Mouse (Mus musculus): ENCODE measurements around the gene Ice1. TPM values are rescaled to one million over a fixed set of nuclear protein-coding genes. Genes with fewer than 3 reads are reported as not detected.

Gene Ice1
- total and polyA plus RNA-seq, 2 experiments from 2014 or later = 25.4 to 77.4 TPM

- 19% methylated on average over 10 of the region's 10 CpGs for WGBS
- Histone ChIP-seq H3K27ac (ENCODE audit: low read depth, low read length) (no peak overlapping the region), H3K27me3 (ENCODE audit: insufficient read depth, low read length) (no peaks in the 10 kb centered on the region), H3K4me1 (ENCODE audit: insufficient read depth, low read length) (no peaks in the 10 kb centered on the region), H3K4me2 (ENCODE audit: low read depth, low read length, poor library complexity, severe bottlenecking) (no peak overlapping the region), H3K4me3 (ENCODE audit: low read depth, low read length) (no peak overlapping the region), H3K9me3 (ENCODE audit: low read length) (no peaks in the 10 kb centered on the region), H3K36me3 (ENCODE audit: insufficient read depth, low read length) (no peaks in the 10 kb centered on the region), H3K9ac (replicated peaks; ENCODE audit: low read length, poor library complexity, severe bottlenecking) (no peak overlapping the region)
- ATAC-seq (ENCODE audit: low FRiP score) (peak; percentile 34; the same call in 1 of the 2 replicates), DNase-seq (ENCODE audit: low spot score) (peak; percentile 81)
- TF ChIP-seq CTCF (IDR thresholded peaks at IDR 0.05) = peak; percentile 94
Measured at GRCm38 (mm10) chr13:70643408-70644082, 6.1 kb upstream of the Ice1 start.

- Histone ChIP-seq H3K27ac (ENCODE audit: low read depth, low read length) (no peak overlapping the region), H3K36me3 (ENCODE audit: insufficient read depth, low read length) (no peaks in the 10 kb centered on the region), H3K9ac (replicated peaks; ENCODE audit: low read length, poor library complexity, severe bottlenecking) (no peak overlapping the region), H3K9me3 (ENCODE audit: low read length) (no peaks in the 10 kb centered on the region), H3K4me3 (ENCODE audit: low read depth, low read length) (no peak overlapping the region), H3K4me2 (ENCODE audit: low read depth, low read length, poor library complexity, severe bottlenecking) (no peak overlapping the region), H3K27me3 (ENCODE audit: insufficient read depth, low read length) (no peaks in the 10 kb centered on the region), H3K4me1 (ENCODE audit: insufficient read depth, low read length) (no peaks in the 10 kb centered on the region)
- WGBS = 72% methylated on average over 4 of the region's 4 CpGs
- TF ChIP-seq CTCF (IDR thresholded peaks at IDR 0.05) = no peak
- no peak for DNase-seq (ENCODE audit: low spot score)
- no peak for ATAC-seq (ENCODE audit: low FRiP score)
Measured at GRCm38 (mm10) chr13:70641941-70642340, 4.5 kb upstream of the Ice1 start.

GRCm38 (mm10) chr13:70641381-70641780 lies 3.9 kb upstream of the Ice1 start:
- Histone ChIP-seq H3K9me3 (ENCODE audit: low read length) (no peaks in the 10 kb centered on the region), H3K4me2 (ENCODE audit: low read depth, low read length, poor library complexity, severe bottlenecking) (no peak overlapping the region), H3K27me3 (ENCODE audit: insufficient read depth, low read length) (no peaks in the 10 kb centered on the region), H3K4me3 (ENCODE audit: low read depth, low read length) (no peak overlapping the region), H3K36me3 (ENCODE audit: insufficient read depth, low read length) (no peaks in the 10 kb centered on the region), H3K27ac (ENCODE audit: low read depth, low read length) (no peak overlapping the region), H3K4me1 (ENCODE audit: insufficient read depth, low read length) (peaks cover 2% of the 10 kb centered on the region; the same call in 1 of the 2 replicates), H3K9ac (replicated peaks; ENCODE audit: low read length, poor library complexity, severe bottlenecking) (no peak overlapping the region)
- ATAC-seq (ENCODE audit: low FRiP score) (no peak), DNase-seq (ENCODE audit: low spot score) (no peak)
- 90% methylated on average over 5 of the region's 5 CpGs for WGBS
- no peak for TF ChIP-seq CTCF (IDR thresholded peaks at IDR 0.05)

- 76% methylated on average over 3 of the region's 3 CpGs for WGBS
Measured at GRCm38 (mm10) chr13:70639639-70640038, 2.2 kb upstream of the Ice1 start.

GRCm38 (mm10) chr13:70637662-70638291 lies 343 bp upstream of the Ice1 start:
- no peaks in the 10 kb centered on the region for H3K36me3 ChIP-seq (ENCODE audit: insufficient read depth, low read length)
- H3K27me3 ChIP-seq (ENCODE audit: insufficient read depth, low read length) = no peaks in the 10 kb centered on the region
- ATAC-seq (ENCODE audit: low FRiP score) (peak; percentile 94), DNase-seq (ENCODE audit: low spot score) (peak; percentile 98)
- H3K9ac ChIP-seq (replicated peaks; ENCODE audit: low read length, poor library complexity, severe bottlenecking) = peak overlapping the region; percentile 99
- H3K27ac ChIP-seq (ENCODE audit: low read depth, low read length) = peak overlapping the region; percentile 86
- peak overlapping the region; percentile 79 for H3K4me2 ChIP-seq (ENCODE audit: low read depth, low read length, poor library complexity, severe bottlenecking)
- H3K9me3 ChIP-seq (ENCODE audit: low read length) = no peaks in the 10 kb centered on the region
- under 1% methylated on average over 42 of the region's 42 CpGs for WGBS
- peak; percentile 75 for TF ChIP-seq CTCF (IDR thresholded peaks at IDR 0.05)
- peaks cover 9% of the 10 kb centered on the region for H3K4me1 ChIP-seq (ENCODE audit: insufficient read depth, low read length)
- H3K4me3 ChIP-seq (ENCODE audit: low read depth, low read length) = peak overlapping the region; percentile 93

More at GRCm38 (mm10) chr13:70639639-70640038, 2.2 kb upstream of the Ice1 start:
- Histone ChIP-seq H3K27ac (ENCODE audit: low read depth, low read length) (no peak overlapping the region), H3K9ac (replicated peaks; ENCODE audit: low read length, poor library complexity, severe bottlenecking) (no peak overlapping the region), H3K4me2 (ENCODE audit: low read depth, low read length, poor library complexity, severe bottlenecking) (no peak overlapping the region), H3K27me3 (ENCODE audit: insufficient read depth, low read length) (no peaks in the 10 kb centered on the region), H3K9me3 (ENCODE audit: low read length) (no peaks in the 10 kb centered on the region), H3K4me3 (ENCODE audit: low read depth, low read length) (no peak overlapping the region), H3K4me1 (ENCODE audit: insufficient read depth, low read length) (peaks cover 9% of the 10 kb centered on the region), H3K36me3 (ENCODE audit: insufficient read depth, low read length) (no peaks in the 10 kb centered on the region)
- ATAC-seq (ENCODE audit: low FRiP score) = no peak
- TF ChIP-seq CTCF (IDR thresholded peaks at IDR 0.05) = no peak
- DNase-seq (ENCODE audit: low spot score) = no peak

GRCm38 (mm10) chr13:70636706-70637105 lies 728 bp downstream of the Ice1 start:
- H3K4me2 ChIP-seq (ENCODE audit: low read depth, low read length, poor library complexity, severe bottlenecking) = peak overlapping the region; percentile 79
- peaks cover 9% of the 10 kb centered on the region for H3K4me1 ChIP-seq (ENCODE audit: insufficient read depth, low read length)
- H3K27ac ChIP-seq (ENCODE audit: low read depth, low read length) = peak overlapping the region; percentile 86
- no peaks in the 10 kb centered on the region for H3K36me3 ChIP-seq (ENCODE audit: insufficient read depth, low read length)
- peak overlapping the region; percentile 93 for H3K4me3 ChIP-seq (ENCODE audit: low read depth, low read length)
- H3K9ac ChIP-seq (replicated peaks; ENCODE audit: low read length, poor library complexity, severe bottlenecking) = peak overlapping the region; percentile 99
- ATAC-seq (ENCODE audit: low FRiP score) = no peak
- TF ChIP-seq CTCF (IDR thresholded peaks at IDR 0.05) = no peak
- no peaks in the 10 kb centered on the region for H3K9me3 ChIP-seq (ENCODE audit: low read length)
- H3K27me3 ChIP-seq (ENCODE audit: insufficient read depth, low read length) = no peaks in the 10 kb centered on the region
- no peak for DNase-seq (ENCODE audit: low spot score)
- 28% methylated on average over 10 of the region's 10 CpGs for WGBS
